Mouse (Mus musculus): Measurements from ENCODE around the gene H2-Q6. TPM values are rescaled to one million over a fixed set of nuclear protein-coding genes. Genes with fewer than 3 reads are reported as not detected.
"Not testable (repeated sequence)": the region's sequence is repeated elsewhere in the genome, so short reads cannot be mapped to it uniquely, and the experiment has no call there.

The H2-Q6 gene
- not detected in 2 replicates for polyA plus RNA-seq (2012)

- not testable (repeated sequence) for TF ChIP-seq GATA1 (IDR thresholded peaks at IDR 0.05; ENCODE audit: low read length)
Observed at GRCm38 (mm10) chr17:35424624-35425416, at the start of gene H2-Q6. Gene H2-Q6, plus strand, starts transcription at chr17:35424850.

- TF ChIP-seq GATA1 (IDR thresholded peaks at IDR 0.05; ENCODE audit: low read length): no peak
Observed at GRCm38 (mm10) chr17:35379369-35379728, 45.3 kb upstream of the H2-Q6 start, which contains the start of gene H2-Q4. Gene H2-Q4, plus strand, starts transcription at chr17:35379617.

GRCm38 (mm10) chr17:35379729-35380451, 44.8 kb upstream of the H2-Q6 start:
- TF ChIP-seq GATA1 (IDR thresholded peaks at IDR 0.05; ENCODE audit: low read length): no peak

GRCm38 (mm10) chr17:35418772-35419171, 5.9 kb upstream of the H2-Q6 start:
- TF ChIP-seq GATA1 (IDR thresholded peaks at IDR 0.05; ENCODE audit: low read length): no peak

- TF ChIP-seq GATA1 (IDR thresholded peaks at IDR 0.05; ENCODE audit: low read length): not testable (repeated sequence)
Observed at GRCm38 (mm10) chr17:35438885-35439284, 14.2 kb downstream of the H2-Q6 start, which contains the start of gene H2-Q7. Gene H2-Q7, plus strand, starts transcription at chr17:35439155.

- TF ChIP-seq GATA1 (IDR thresholded peaks at IDR 0.05; ENCODE audit: low read length): no peak
Observed at GRCm38 (mm10) chr17:35469842-35470751, 45.4 kb downstream of the H2-Q6 start, which contains the start of gene H2-Q10. Gene H2-Q10, plus strand, starts transcription at chr17:35470089.

Other genes with a start within 250 kb of the H2-Q6 start
- not detected in 2 replicates for gene Aif1, start 248.8 kb upstream of the H2-Q6 start, polyA plus RNA-seq (2012)
- gene Lst1, start 236.4 kb upstream of the H2-Q6 start, polyA plus RNA-seq (2012): 0.39 and 0.49 TPM in 2 replicates
- 0.09 and 0.12 TPM in 2 replicates for gene Ltb, start 230.4 kb upstream of the H2-Q6 start, polyA plus RNA-seq (2012)
- gene Tnf, start 222.8 kb upstream of the H2-Q6 start, polyA plus RNA-seq (2012): not detected in 2 replicates
- not detected in 2 replicates for gene Lta, start 219.5 kb upstream of the H2-Q6 start, polyA plus RNA-seq (2012)
- not detected in 2 replicates for gene Gm16181, start 204.0 kb upstream of the H2-Q6 start, polyA plus RNA-seq (2012)
- 2.2 and 2.7 TPM in 2 replicates for gene Atp6v1g2, start 191.2 kb upstream of the H2-Q6 start, polyA plus RNA-seq (2012)
- 39.6 and 44.3 TPM in 2 replicates for gene Nfkbil1, start 189.1 kb upstream of the H2-Q6 start, polyA plus RNA-seq (2012)
- 326 and 338 TPM in 2 replicates for gene Ddx39b, start 183.1 kb upstream of the H2-Q6 start, polyA plus RNA-seq (2012)
- gene H2-D1, start 162.1 kb upstream of the H2-Q6 start, polyA plus RNA-seq (2012): 56.7 and 69.0 TPM in 2 replicates
- gene H2-Q1, start 104.4 kb upstream of the H2-Q6 start, polyA plus RNA-seq (2012): not detected in 2 replicates
- gene H2-Q2, start 82.6 kb upstream of the H2-Q6 start, polyA plus RNA-seq (2012): not detected in 2 replicates
- not detected in 2 replicates for gene H2-Q4, start 45.2 kb upstream of the H2-Q6 start, polyA plus RNA-seq (2012)
- gene H2-Q7, start 14.3 kb downstream of the H2-Q6 start, polyA plus RNA-seq (2012): not detected in 2 replicates
- gene H2-Q10, start 45.2 kb downstream of the H2-Q6 start, polyA plus RNA-seq (2012): not detected in 2 replicates
- gene Pou5f1, start 81.2 kb downstream of the H2-Q6 start, polyA plus RNA-seq (2012): not detected in 2 replicates
- gene Tcf19, start 92.0 kb downstream of the H2-Q6 start, polyA plus RNA-seq (2012): 66.4 and 70.1 TPM in 2 replicates
- gene Cchcr1, start 92.2 kb downstream of the H2-Q6 start, polyA plus RNA-seq (2012): 18.1 and 24.7 TPM in 2 replicates
- gene Psors1c2, start 108.4 kb downstream of the H2-Q6 start, polyA plus RNA-seq (2012): 0.76 and 0.77 TPM in 2 replicates
- not detected in 2 replicates for gene Cdsn, start 127.3 kb downstream of the H2-Q6 start, polyA plus RNA-seq (2012)
- gene 2300002M23Rik, start 142.6 kb downstream of the H2-Q6 start, polyA plus RNA-seq (2012): not detected in 2 replicates
- not detected in 2 replicates for gene Sfta2, start 176.7 kb downstream of the H2-Q6 start, polyA plus RNA-seq (2012)
- gene Gm9573, start 201.8 kb downstream of the H2-Q6 start, polyA plus RNA-seq (2012): not detected in 2 replicates
- gene Mucl3, start 218.8 kb downstream of the H2-Q6 start, polyA plus RNA-seq (2012): not detected in 2 replicates
- gene Vars2, start 242.7 kb downstream of the H2-Q6 start, polyA plus RNA-seq (2012): 100 and 135 TPM in 2 replicates
- 20.1 and 28.1 TPM in 2 replicates for gene Gtf2h4, start 248.9 kb downstream of the H2-Q6 start, polyA plus RNA-seq (2012)